Mouse (Mus musculus) liver, embryonic 16.5 days (tissue): ENCODE results near the gene Atp6v1fnb. TPM values are rescaled to one million over a fixed set of nuclear protein-coding genes. Genes with fewer than 3 reads are reported as not detected.

Experiments
- ATAC-seq: fragments of 200-750 bp; cut with Nextera tagmentation; 2 replicates; pipeline ENCODE4 v1.8.0; 2017; ENCODE audit warnings: low read depth, mild to moderate bottlenecking, moderate number of reproducible peaks, moderate library complexity
- H3K27ac ChIP-seq: fragments of 300-500 bp; sonication (generic); 2 replicates; pipeline ENCODE4 v1.5.1; 2014; ENCODE audit warnings: mild to moderate bottlenecking, low read length
- H3K27me3 ChIP-seq: fragments of 300-500 bp; sonication (generic); 2 replicates; pipeline ENCODE4 v1.6.1; 2014; ENCODE audit warnings: low read depth, low read length, mixed read lengths; ENCODE audit not compliant: control insufficient read depth, insufficient read depth
- H3K36me3 ChIP-seq: fragments of 300-500 bp; sonication (generic); 2 replicates; pipeline ENCODE4 v1.6.1; 2014; ENCODE audit warnings: mild to moderate bottlenecking; ENCODE audit not compliant: control insufficient read depth, insufficient read depth
- H3K4me1 ChIP-seq: fragments of 300-500 bp; sonication (generic); 2 replicates; pipeline ENCODE4 v1.6.1; 2014; ENCODE audit warnings: low read depth, low read length, mixed read lengths; ENCODE audit not compliant: control insufficient read depth
- H3K4me2 ChIP-seq: fragments of 300-500 bp; sonication (generic); 2 replicates; pipeline ENCODE4 v1.6.1; 2014; ENCODE audit warnings: low read depth, low read length, mixed read lengths
- H3K4me3 ChIP-seq: fragments of 300-500 bp; sonication (generic); 2 replicates; pipeline ENCODE4 v1.5.1; 2014; ENCODE audit warnings: low read depth, mild to moderate bottlenecking, low read length
- H3K9ac ChIP-seq: fragments of 300-500 bp; sonication (generic); 2 replicates; pipeline ENCODE4 v1.6.1; 2014; ENCODE audit warnings: low read depth, low read length
- H3K9me3 ChIP-seq: fragments of 300-500 bp; sonication (generic); replicated peaks from 2 replicates; pipeline ENCODE4 v1.6.1; 2016; ENCODE audit warnings: low read length; ENCODE audit not compliant: control insufficient read depth
- WGBS: fragments of 180-500 bp; shearing (Covaris S2); extraction: QIAGEN DNeasy Blood & Tissue Kit; methylation state at CpG from one replicate; pipeline ENCODE4 v1.1.7; 2014; ENCODE audit not compliant: insufficient replicate concordance; 5-methylcytosine and 5-hydroxymethylcytosine counted together
- polyA plus RNA-seq: library from polyadenylated mRNA; unstranded; fragments of >200 nt; fragmentation: Nextera tagmentation; extraction: Ambion mirVana; gene quantifications from 2 replicates; pipeline ENCODE4 v1.2.1, GENCODE M21; 2015

The Atp6v1fnb gene
- polyA plus RNA-seq, 1 experiment from 2014 or later = 0.13 TPM

- Histone ChIP-seq H3K4me2 (peak overlapping the region; percentile 51), H3K27ac (no peak overlapping the region), H3K27me3 (peaks cover 52% of the 10 kb centered on the region), H3K9me3 (no peaks in the 10 kb centered on the region), H3K9ac (no peak overlapping the region), H3K4me1 (no peaks in the 10 kb centered on the region; the same call in 1 of the 2 replicates), H3K4me3 (peak overlapping the region; percentile 44), H3K36me3 (no peaks in the 10 kb centered on the region)
- 4% methylated on average over 27 of the region's 27 CpGs for WGBS
- ATAC-seq = no peak
Measured at GRCm38 (mm10) chr6:29433804-29434795, 37.1 kb upstream of the Atp6v1fnb start.

- Histone ChIP-seq H3K9ac (no peak overlapping the region), H3K4me3 (no peak overlapping the region), H3K4me2 (no peak overlapping the region), H3K36me3 (no peaks in the 10 kb centered on the region), H3K27me3 (peaks cover 52% of the 10 kb centered on the region), H3K4me1 (no peaks in the 10 kb centered on the region; the same call in 1 of the 2 replicates), H3K9me3 (no peaks in the 10 kb centered on the region), H3K27ac (no peak overlapping the region)
- no peak for ATAC-seq
- WGBS = 8% methylated on average over 13 of the region's 13 CpGs
Measured at GRCm38 (mm10) chr6:29434911-29435691, 36.1 kb upstream of the Atp6v1fnb start.

GRCm38 (mm10) chr6:29435940-29436451 lies 35.2 kb upstream of the Atp6v1fnb start:
- Histone ChIP-seq H3K9me3 (no peaks in the 10 kb centered on the region), H3K27me3 (peaks cover 49% of the 10 kb centered on the region), H3K4me3 (no peak overlapping the region), H3K9ac (no peak overlapping the region), H3K27ac (no peak overlapping the region), H3K4me1 (no peaks in the 10 kb centered on the region; the same call in 1 of the 2 replicates), H3K4me2 (no peak overlapping the region), H3K36me3 (no peaks in the 10 kb centered on the region)
- no peak for ATAC-seq
- 30% methylated on average over 6 of the region's 6 CpGs for WGBS

GRCm38 (mm10) chr6:29436461-29436934 lies 34.7 kb upstream of the Atp6v1fnb start:
- H3K4me1 ChIP-seq = no peaks in the 10 kb centered on the region; the same call in 1 of the 2 replicates
- H3K9ac ChIP-seq = no peak overlapping the region
- no peak overlapping the region for H3K4me2 ChIP-seq
- WGBS = 10% methylated on average over 11 of the region's 11 CpGs
- no peak overlapping the region for H3K4me3 ChIP-seq
- H3K9me3 ChIP-seq = no peaks in the 10 kb centered on the region
- H3K27me3 ChIP-seq = peaks cover 49% of the 10 kb centered on the region
- no peak for ATAC-seq
- no peak overlapping the region for H3K27ac ChIP-seq
- no peaks in the 10 kb centered on the region for H3K36me3 ChIP-seq

GRCm38 (mm10) chr6:29439251-29439650 lies 32.0 kb upstream of the Atp6v1fnb start:
- H3K27ac ChIP-seq = no peak overlapping the region
- H3K27me3 ChIP-seq = peaks cover 24% of the 10 kb centered on the region
- H3K4me2 ChIP-seq = no peak overlapping the region
- WGBS = 69% methylated on average over 4 of the region's 4 CpGs
- H3K36me3 ChIP-seq = no peaks in the 10 kb centered on the region
- no peak overlapping the region for H3K4me3 ChIP-seq
- H3K4me1 ChIP-seq = no peaks in the 10 kb centered on the region
- H3K9me3 ChIP-seq = no peaks in the 10 kb centered on the region
- ATAC-seq = no peak
- no peak overlapping the region for H3K9ac ChIP-seq

GRCm38 (mm10) chr6:29439789-29440188 lies 31.4 kb upstream of the Atp6v1fnb start:
- Histone ChIP-seq H3K9ac (no peak overlapping the region), H3K4me3 (no peak overlapping the region), H3K9me3 (no peaks in the 10 kb centered on the region), H3K4me2 (no peak overlapping the region), H3K27ac (no peak overlapping the region), H3K36me3 (no peaks in the 10 kb centered on the region), H3K27me3 (peaks cover 18% of the 10 kb centered on the region), H3K4me1 (no peaks in the 10 kb centered on the region)
- 66% methylated on average over 6 of the region's 6 CpGs for WGBS
- no peak for ATAC-seq

- Histone ChIP-seq H3K36me3 (no peaks in the 10 kb centered on the region), H3K4me2 (no peak overlapping the region), H3K27ac (no peak overlapping the region), H3K4me3 (no peak overlapping the region), H3K9ac (no peak overlapping the region), H3K27me3 (no peaks in the 10 kb centered on the region), H3K4me1 (no peaks in the 10 kb centered on the region), H3K9me3 (no peaks in the 10 kb centered on the region)
- WGBS = 59% methylated on average over 11 of the region's 11 CpGs
- no peak for ATAC-seq
Measured at GRCm38 (mm10) chr6:29444773-29445172, 26.5 kb upstream of the Atp6v1fnb start.

GRCm38 (mm10) chr6:29445354-29445753 lies 25.9 kb upstream of the Atp6v1fnb start:
- no peaks in the 10 kb centered on the region for H3K27me3 ChIP-seq
- no peaks in the 10 kb centered on the region for H3K36me3 ChIP-seq
- no peaks in the 10 kb centered on the region for H3K9me3 ChIP-seq
- H3K4me2 ChIP-seq = no peak overlapping the region
- 73% methylated on average over 7 of the region's 7 CpGs for WGBS
- no peak for ATAC-seq
- no peak overlapping the region for H3K27ac ChIP-seq
- H3K4me1 ChIP-seq = no peaks in the 10 kb centered on the region
- H3K4me3 ChIP-seq = no peak overlapping the region
- H3K9ac ChIP-seq = no peak overlapping the region
